Mouse (Mus musculus) MEL (cell line): Measurements from ENCODE around the gene Vps72.

Experiments
- BHLHE40 ChIP-seq: IDR thresholded peaks from 2 replicates; pipeline ENCODE4 v1.6.1; 2012; ENCODE audit warnings: low read depth, mild to moderate bottlenecking, inconsistent platforms, low read length, improper control_type of control experiment, borderline replicate concordance
- CHD2 ChIP-seq: IDR thresholded peaks from 2 replicates; pipeline ENCODE4 v1.6.1; 2011; ENCODE audit warnings: low read length, improper control_type of control experiment
- CTCF ChIP-seq, 3 experiments: IDR thresholded peaks in 2 of 3; conservative IDR thresholded peaks in 1 of 3; 2 replicates each; pipeline ENCODE4 v1.5.1; 2011 to 2012; ENCODE audit warnings: low read length in 3 of 3, low read depth in 2 of 3, mild to moderate bottlenecking in 2 of 3, improper control_type of control experiment in 1 of 3, inconsistent platforms in 1 of 3, mixed read lengths in 1 of 3, moderate library complexity in 1 of 3; ENCODE audit not compliant: control insufficient read depth in 1 of 3, insufficient read depth in 1 of 3, poor library complexity in 1 of 3, severe bottlenecking in 1 of 3
- MAFK ChIP-seq: IDR thresholded peaks from 2 replicates; pipeline ENCODE4 v1.6.1; 2011; ENCODE audit warnings: low read depth, mild to moderate bottlenecking, low read length, improper control_type of control experiment, borderline replicate concordance
- MAX ChIP-seq: IDR thresholded peaks from 2 replicates; pipeline ENCODE4 v1.6.1; 2011; ENCODE audit warnings: low read length, improper control_type of control experiment
- MYB ChIP-seq: IDR thresholded peaks from 2 replicates; pipeline ENCODE4 v1.6.1; 2011; ENCODE audit warnings: mild to moderate bottlenecking, low read depth, low read length, improper control_type of control experiment
- POLR2A ChIP-seq, 2 experiments: IDR thresholded peaks; 2 replicates each; pipeline ENCODE4 v1.6.1; 2011 to 2012; ENCODE audit warnings: low read length in 2 of 2, mild to moderate bottlenecking in 2 of 2, control low read depth in 1 of 2, improper control_type of control experiment in 1 of 2, low read depth in 1 of 2, moderate library complexity in 1 of 2; ENCODE audit not compliant: control insufficient read depth in 1 of 2, insufficient read depth in 1 of 2, poor library complexity in 1 of 2
- TAL1 ChIP-seq: IDR thresholded peaks from 2 replicates; pipeline ENCODE4 v1.6.1; 2012; ENCODE audit warnings: mild to moderate bottlenecking, inconsistent platforms, low read length, moderate library complexity, mixed read lengths
- USF2 ChIP-seq, 2 experiments: IDR thresholded peaks; 2 replicates each; pipeline ENCODE4 v1.6.1; 2011 to 2012; ENCODE audit warnings: improper control_type of control experiment in 2 of 2, low read length in 2 of 2, borderline replicate concordance in 1 of 2, inconsistent platforms in 1 of 2, low read depth in 1 of 2, mild to moderate bottlenecking in 1 of 2; ENCODE audit not compliant: insufficient read depth in 1 of 2

GRCm38 (mm10) chr3:95159987-95160963 lies 49.5 kb downstream of the Vps72 start, which contains the start of gene Sema6c:
- TF ChIP-seq MAFK = no peak
- no peak for TF ChIP-seq CHD2
- TF ChIP-seq POLR2A (IDR thresholded peaks at IDR 0.05; ENCODE audit: control insufficient read depth in 1 of 2, insufficient read depth in 1 of 2, low read depth in 1 of 2, low read length in 2 of 2, poor library complexity in 1 of 2) = peak in 1 of 2 experiments; percentile 76; a peak in 2 of 4 replicates
- peak; percentile 57; the same call in 1 of the 2 replicates for TF ChIP-seq BHLHE40
- no peak for TF ChIP-seq USF2 (IDR thresholded peaks at IDR 0.05; ENCODE audit: borderline replicate concordance in 1 of 2, insufficient read depth in 1 of 2, low read depth in 1 of 2, low read length in 2 of 2)
- TF ChIP-seq TAL1 = no peak
- TF ChIP-seq MAX = peak; percentile 68
- no peak for TF ChIP-seq MYB
- TF ChIP-seq CTCF (IDR thresholded peaks at IDR 0.05 in 2 of 3, conservative IDR thresholded peaks at IDR 0.05 in 1 of 3; ENCODE audit: control insufficient read depth in 1 of 3, insufficient read depth in 1 of 3, low read depth in 2 of 3, low read length in 3 of 3, poor library complexity in 1 of 3, severe bottlenecking in 1 of 3) = 0 out of 6 replicates have a peak, but pooled peaks of 1 of the 3 experiments have one; percentile 0
